Mouse (Mus musculus): ENCODE results near the gene Elfn1. TPM values are rescaled to one million over a fixed set of nuclear protein-coding genes. Genes with fewer than 3 reads are reported as not detected.

The Elfn1 gene
- 0.16 and 0.17 TPM in 2 replicates for polyA plus RNA-seq (2015; fragmentation: Nextera tagmentation; extraction: Ambion mirVana)

DNA sequence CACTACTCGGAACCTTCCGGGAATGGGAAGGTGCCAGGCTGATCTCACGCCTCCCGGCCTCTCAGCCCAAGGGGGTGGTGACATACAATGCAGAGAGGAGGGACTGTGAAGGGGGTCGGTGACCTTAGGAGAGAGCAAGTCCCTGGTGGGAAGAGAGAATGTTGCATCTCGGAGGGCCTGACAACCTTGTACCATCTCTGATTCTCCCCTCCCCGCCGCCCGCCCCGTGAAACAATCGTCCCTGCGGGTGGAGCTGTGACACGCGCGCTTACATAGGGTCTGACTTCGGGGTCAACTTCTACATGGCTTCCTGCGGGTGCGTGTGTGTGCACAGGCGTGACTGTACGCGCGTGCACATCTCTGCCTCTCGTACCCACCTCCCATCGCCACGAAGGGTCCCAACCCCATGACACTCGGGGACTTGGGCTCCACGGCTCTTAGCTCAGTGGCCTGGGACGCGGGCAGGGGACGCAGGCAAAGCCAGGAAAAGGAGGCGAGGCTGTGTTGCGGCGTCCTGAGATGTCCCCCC, at the start of gene Elfn1:
Gene Elfn1, plus strand, starts transcription at position 230 of the 529 bp plus-strand sequence.
- Histone ChIP-seq H3K27me3 (replicated peaks; ENCODE audit: control insufficient read depth, insufficient read depth, low read length) (peaks cover 72% of the 10 kb centered on the region), H3K9me3 (ENCODE audit: control insufficient read depth, low read length) (no peaks in the 10 kb centered on the region), H3K4me2 (ENCODE audit: low read depth, low read length) (peak within 1 kb of the TSS; percentile 97), H3K36me3 (ENCODE audit: control insufficient read depth, insufficient read depth, low read length) (no peaks in the 10 kb centered on the region), H3K27ac (ENCODE audit: low read length) (no peak within 1 kb of the TSS), H3K9ac (ENCODE audit: low read depth, low read length) (peak within 1 kb of the TSS; percentile 65), H3K4me1 (ENCODE audit: control insufficient read depth, insufficient read depth, low read length) (peaks cover 39% of the 10 kb centered on the region), H3K4me3 (ENCODE audit: low read length) (peak within 1 kb of the TSS; percentile 64)
- peak; percentile 30; the same call in 1 of the 2 replicates for ATAC-seq
- WGBS, result under 1% methylated on average over 33 of the region's 33 CpGs

DNA sequence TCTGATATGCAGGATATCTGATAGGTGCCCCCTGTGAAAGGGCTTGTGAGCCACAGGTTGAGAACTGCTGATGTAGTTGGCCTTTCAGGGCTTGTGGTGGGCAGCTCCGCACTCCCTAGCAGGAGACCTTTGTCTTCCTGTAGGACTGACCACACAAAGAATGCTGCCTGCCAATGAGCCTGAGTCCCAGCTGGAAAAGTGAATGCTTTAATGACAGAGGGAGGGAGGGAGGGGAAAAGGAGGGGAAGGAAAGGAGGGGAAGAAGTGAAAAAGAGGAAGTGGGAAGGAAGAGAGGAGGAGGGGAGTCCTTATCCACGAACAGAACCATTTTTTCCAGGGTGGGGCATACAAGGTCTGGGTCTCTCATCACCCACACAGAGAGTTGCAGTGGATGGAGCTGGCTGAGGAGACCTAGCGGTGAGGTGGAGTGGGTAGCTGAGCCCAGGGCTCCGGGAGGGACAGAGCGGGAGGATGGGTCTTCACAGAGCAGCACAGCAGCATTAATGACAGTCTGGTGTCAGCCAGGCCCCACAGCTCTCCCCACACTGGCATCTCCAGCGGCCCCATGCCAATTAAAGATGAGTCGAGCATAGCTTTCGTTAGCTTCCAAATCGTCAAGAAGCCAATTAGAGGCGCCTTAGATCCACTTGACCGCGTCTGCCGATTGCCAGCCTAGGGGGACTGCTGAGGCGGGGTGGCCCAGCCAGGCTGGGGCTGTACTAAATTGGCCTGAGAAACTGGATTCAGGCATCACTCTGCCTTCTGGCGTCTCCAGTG, 47.2 kb upstream of the Elfn1 start:
- no peak for ATAC-seq
- Histone ChIP-seq H3K27ac (ENCODE audit: low read length) (no peak overlapping the region), H3K4me3 (ENCODE audit: low read length) (no peak overlapping the region), H3K9ac (ENCODE audit: low read depth, low read length) (no peak overlapping the region), H3K36me3 (ENCODE audit: control insufficient read depth, insufficient read depth, low read length) (no peaks in the 10 kb centered on the region), H3K27me3 (replicated peaks; ENCODE audit: control insufficient read depth, insufficient read depth, low read length) (no peaks in the 10 kb centered on the region), H3K4me2 (ENCODE audit: low read depth, low read length) (no peak overlapping the region), H3K4me1 (ENCODE audit: control insufficient read depth, insufficient read depth, low read length) (no peaks in the 10 kb centered on the region), H3K9me3 (ENCODE audit: control insufficient read depth, low read length) (no peaks in the 10 kb centered on the region)
- WGBS, result 47% methylated on average over 15 of the region's 15 CpGs

DNA sequence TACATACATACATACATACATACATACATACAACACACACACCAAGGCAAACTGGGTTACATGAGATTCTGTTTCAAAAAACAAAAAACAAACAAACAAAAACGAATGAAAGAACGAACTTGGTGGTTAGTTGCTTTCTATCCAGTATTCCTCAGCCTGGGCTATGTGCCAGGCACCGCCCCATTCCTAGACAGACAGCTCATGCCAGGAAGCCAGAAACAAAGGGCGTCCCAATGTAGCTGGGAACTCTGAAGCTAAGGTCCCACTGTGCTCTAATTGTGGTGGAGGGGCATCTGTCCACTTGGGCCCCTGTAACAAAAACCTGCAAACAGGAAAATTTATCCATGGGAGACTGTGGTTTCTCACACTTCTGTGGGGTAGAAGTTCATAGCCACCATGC, 45.0 kb upstream of the Elfn1 start:
- no peak overlapping the region for H3K4me2 ChIP-seq (ENCODE audit: low read depth, low read length)
- no peak overlapping the region for H3K27ac ChIP-seq (ENCODE audit: low read length)
- no peak overlapping the region for H3K4me3 ChIP-seq (ENCODE audit: low read length)
- no peak overlapping the region; the same call in 1 of the 2 replicates for H3K9ac ChIP-seq (ENCODE audit: low read depth, low read length)
- 47% methylated on average over 4 of the region's 4 CpGs for WGBS
- no peaks in the 10 kb centered on the region for H3K9me3 ChIP-seq (ENCODE audit: control insufficient read depth, low read length)
- H3K36me3 ChIP-seq (ENCODE audit: control insufficient read depth, insufficient read depth, low read length), result no peaks in the 10 kb centered on the region
- H3K27me3 ChIP-seq (replicated peaks; ENCODE audit: control insufficient read depth, insufficient read depth, low read length), result no peaks in the 10 kb centered on the region
- no peaks in the 10 kb centered on the region for H3K4me1 ChIP-seq (ENCODE audit: control insufficient read depth, insufficient read depth, low read length)
- no peak for ATAC-seq

DNA sequence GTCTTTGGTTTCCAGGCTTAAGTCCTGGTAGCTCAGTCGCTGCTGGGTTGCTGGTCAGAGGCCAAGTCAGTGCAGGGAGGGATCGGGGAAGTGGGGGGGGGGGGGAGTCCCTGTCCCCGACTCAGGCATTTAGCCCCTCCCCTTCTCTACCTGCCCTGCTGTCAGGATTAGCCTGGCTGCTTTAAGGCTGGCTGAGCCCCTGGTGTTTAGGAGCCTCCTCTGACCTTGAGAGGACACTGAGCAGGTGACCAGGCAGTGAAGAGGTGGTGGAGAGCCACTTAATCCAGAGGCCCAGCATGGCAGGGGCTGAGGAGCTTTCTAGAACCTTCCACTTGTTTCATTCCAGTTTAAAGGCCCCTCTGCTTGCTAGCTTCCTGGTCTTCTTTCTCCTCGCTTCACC, 36.9 kb upstream of the Elfn1 start:
- no peak overlapping the region for H3K4me2 ChIP-seq (ENCODE audit: low read depth, low read length)
- no peak overlapping the region for H3K27ac ChIP-seq (ENCODE audit: low read length)
- 19% methylated on average over 4 of the region's 4 CpGs for WGBS
- H3K36me3 ChIP-seq (ENCODE audit: control insufficient read depth, insufficient read depth, low read length), result no peaks in the 10 kb centered on the region
- H3K9ac ChIP-seq (ENCODE audit: low read depth, low read length), result no peak overlapping the region
- H3K27me3 ChIP-seq (replicated peaks; ENCODE audit: control insufficient read depth, insufficient read depth, low read length), result no peaks in the 10 kb centered on the region
- H3K4me1 ChIP-seq (ENCODE audit: control insufficient read depth, insufficient read depth, low read length), result no peaks in the 10 kb centered on the region
- ATAC-seq, result no peak
- H3K9me3 ChIP-seq (ENCODE audit: control insufficient read depth, low read length), result no peaks in the 10 kb centered on the region
- H3K4me3 ChIP-seq (ENCODE audit: low read length), result no peak overlapping the region

DNA sequence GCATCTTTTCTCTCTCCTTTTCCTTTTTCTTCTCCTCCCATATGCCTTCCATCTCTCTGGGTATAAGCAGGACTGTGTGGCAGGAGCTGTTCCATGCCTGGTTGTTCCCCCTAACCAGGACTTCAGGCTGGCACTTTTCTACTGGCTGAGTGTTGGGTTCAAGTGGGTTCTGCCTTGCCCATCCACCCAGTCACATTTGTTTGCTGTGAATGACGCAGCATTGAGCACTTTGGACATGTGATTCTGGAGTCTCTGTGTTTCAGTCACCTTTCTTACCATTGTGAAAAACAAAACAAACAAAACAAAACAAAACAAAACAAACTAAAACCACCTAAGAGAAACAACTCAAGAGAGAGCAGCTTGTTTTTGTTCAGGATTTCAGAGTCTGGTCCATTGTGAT, 36.2 kb upstream of the Elfn1 start:
- H3K27ac ChIP-seq (ENCODE audit: low read length), result no peak overlapping the region
- no peaks in the 10 kb centered on the region for H3K27me3 ChIP-seq (replicated peaks; ENCODE audit: control insufficient read depth, insufficient read depth, low read length)
- H3K4me1 ChIP-seq (ENCODE audit: control insufficient read depth, insufficient read depth, low read length), result no peaks in the 10 kb centered on the region
- no peak overlapping the region for H3K4me3 ChIP-seq (ENCODE audit: low read length)
- WGBS, result 88% methylated on average over 1 of the region's 1 CpGs
- no peak for ATAC-seq
- no peak overlapping the region for H3K9ac ChIP-seq (ENCODE audit: low read depth, low read length)
- H3K4me2 ChIP-seq (ENCODE audit: low read depth, low read length), result no peak overlapping the region
- H3K9me3 ChIP-seq (ENCODE audit: control insufficient read depth, low read length), result no peaks in the 10 kb centered on the region
- H3K36me3 ChIP-seq (ENCODE audit: control insufficient read depth, insufficient read depth, low read length), result no peaks in the 10 kb centered on the region

DNA sequence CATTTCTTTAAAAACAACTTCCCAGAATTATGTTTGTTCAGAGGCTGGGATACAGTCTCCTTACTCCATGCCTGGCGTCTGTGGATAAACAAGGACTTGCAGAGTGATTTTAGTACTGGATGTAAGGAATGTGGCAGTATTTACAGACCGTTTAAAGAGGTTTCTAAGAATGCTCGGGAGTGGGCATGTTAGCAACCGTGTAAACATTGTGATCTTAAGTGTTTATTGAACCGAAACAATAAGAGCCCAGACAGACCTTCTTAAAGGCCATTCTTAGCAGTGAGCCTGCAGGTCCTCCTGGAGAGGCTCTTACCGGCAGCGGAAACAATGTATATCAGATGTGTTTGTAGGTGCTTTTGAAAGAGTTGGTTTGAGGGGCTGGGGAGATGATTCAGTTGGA, 30.2 kb upstream of the Elfn1 start:
- no peak for ATAC-seq
- H3K4me3 ChIP-seq (ENCODE audit: low read length), result no peak overlapping the region
- no peak overlapping the region for H3K27ac ChIP-seq (ENCODE audit: low read length)
- no peaks in the 10 kb centered on the region for H3K4me1 ChIP-seq (ENCODE audit: control insufficient read depth, insufficient read depth, low read length)
- no peaks in the 10 kb centered on the region for H3K9me3 ChIP-seq (ENCODE audit: control insufficient read depth, low read length)
- H3K4me2 ChIP-seq (ENCODE audit: low read depth, low read length), result no peak overlapping the region
- WGBS, result 31% methylated on average over 7 of the region's 7 CpGs
- 0 out of 2 replicates have a peak overlapping the region, but pooled peaks have one; percentile 29 for H3K9ac ChIP-seq (ENCODE audit: low read depth, low read length)
- no peaks in the 10 kb centered on the region for H3K36me3 ChIP-seq (ENCODE audit: control insufficient read depth, insufficient read depth, low read length)
- no peaks in the 10 kb centered on the region for H3K27me3 ChIP-seq (replicated peaks; ENCODE audit: control insufficient read depth, insufficient read depth, low read length)

DNA sequence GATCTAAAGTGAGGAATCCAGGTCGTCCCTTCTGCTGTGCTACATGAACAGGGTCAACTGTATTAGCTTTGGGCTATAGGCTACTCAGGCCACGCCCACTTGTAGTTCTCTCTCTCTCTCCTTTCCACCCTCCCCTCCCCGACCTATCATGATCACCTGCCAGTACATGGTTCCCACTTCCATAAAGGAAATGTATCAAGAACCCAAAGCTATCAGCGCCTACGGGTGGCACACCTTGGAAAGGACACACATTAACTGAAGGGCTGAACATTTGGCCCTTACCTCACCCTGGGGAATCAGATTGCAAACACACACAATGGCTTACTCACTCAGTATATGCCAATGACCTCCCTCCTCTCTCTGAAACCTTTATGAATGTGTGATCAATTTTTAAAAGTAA, 28.0 kb upstream of the Elfn1 start:
- no peaks in the 10 kb centered on the region for H3K36me3 ChIP-seq (ENCODE audit: control insufficient read depth, insufficient read depth, low read length)
- no peaks in the 10 kb centered on the region for H3K9me3 ChIP-seq (ENCODE audit: control insufficient read depth, low read length)
- H3K4me3 ChIP-seq (ENCODE audit: low read length), result no peak overlapping the region
- ATAC-seq, result no peak
- H3K4me1 ChIP-seq (ENCODE audit: control insufficient read depth, insufficient read depth, low read length), result no peaks in the 10 kb centered on the region
- WGBS, result 74% methylated on average over 5 of the region's 5 CpGs
- H3K9ac ChIP-seq (ENCODE audit: low read depth, low read length), result no peak overlapping the region
- no peak overlapping the region for H3K4me2 ChIP-seq (ENCODE audit: low read depth, low read length)
- H3K27me3 ChIP-seq (replicated peaks; ENCODE audit: control insufficient read depth, insufficient read depth, low read length), result no peaks in the 10 kb centered on the region
- no peak overlapping the region for H3K27ac ChIP-seq (ENCODE audit: low read length)

DNA sequence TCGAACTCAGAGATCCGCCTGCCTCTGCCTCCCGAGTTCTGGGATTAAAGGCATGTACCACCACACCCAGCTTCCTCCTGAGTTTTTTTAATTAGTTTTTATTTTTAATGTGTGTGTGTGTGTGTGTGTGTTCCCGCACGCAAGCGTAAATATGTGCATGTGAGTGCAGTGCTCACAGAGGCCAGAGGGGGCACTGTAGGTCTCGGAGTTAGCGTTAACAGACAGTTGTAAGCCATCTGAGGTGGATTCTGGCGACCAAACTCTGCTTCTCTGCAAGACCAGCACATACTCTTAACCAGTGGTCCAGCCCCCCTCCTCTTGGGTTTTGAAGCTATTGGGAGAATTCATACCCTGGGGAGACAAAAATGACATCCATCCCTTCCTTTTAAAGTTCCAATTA, 26.6 kb upstream of the Elfn1 start:
- Histone ChIP-seq H3K9me3 (ENCODE audit: control insufficient read depth, low read length) (no peaks in the 10 kb centered on the region), H3K4me1 (ENCODE audit: control insufficient read depth, insufficient read depth, low read length) (no peaks in the 10 kb centered on the region), H3K27me3 (replicated peaks; ENCODE audit: control insufficient read depth, insufficient read depth, low read length) (no peaks in the 10 kb centered on the region), H3K36me3 (ENCODE audit: control insufficient read depth, insufficient read depth, low read length) (no peaks in the 10 kb centered on the region), H3K9ac (ENCODE audit: low read depth, low read length) (no peak overlapping the region), H3K4me2 (ENCODE audit: low read depth, low read length) (no peak overlapping the region), H3K27ac (ENCODE audit: low read length) (no peak overlapping the region), H3K4me3 (ENCODE audit: low read length) (no peak overlapping the region)
- 90% methylated on average over 9 of the region's 9 CpGs for WGBS
- no peak for ATAC-seq

DNA sequence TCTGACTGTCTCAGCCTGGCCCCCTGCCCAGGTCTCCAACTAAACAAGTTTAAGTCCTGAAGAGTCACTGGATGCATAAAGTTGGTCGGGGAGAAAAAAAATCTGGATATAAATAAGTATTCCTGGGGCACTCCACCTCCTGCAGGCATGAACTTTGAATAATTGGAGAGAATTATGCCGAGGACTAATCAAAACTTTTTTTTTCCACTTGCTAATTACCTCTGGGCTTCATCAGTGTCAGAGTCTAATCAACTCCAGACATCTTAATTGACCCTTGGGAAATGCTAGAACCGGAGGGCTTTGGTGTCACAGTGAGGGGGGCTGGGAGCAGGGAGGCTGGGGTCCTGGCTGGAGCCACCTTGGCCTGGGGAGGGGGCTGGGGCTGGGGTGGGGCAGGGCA, 19.1 kb upstream of the Elfn1 start:
- Histone ChIP-seq H3K4me2 (ENCODE audit: low read depth, low read length) (no peak overlapping the region), H3K9me3 (ENCODE audit: control insufficient read depth, low read length) (no peaks in the 10 kb centered on the region), H3K36me3 (ENCODE audit: control insufficient read depth, insufficient read depth, low read length) (no peaks in the 10 kb centered on the region), H3K27ac (ENCODE audit: low read length) (no peak overlapping the region), H3K27me3 (replicated peaks; ENCODE audit: control insufficient read depth, insufficient read depth, low read length) (no peaks in the 10 kb centered on the region), H3K4me3 (ENCODE audit: low read length) (no peak overlapping the region), H3K9ac (ENCODE audit: low read depth, low read length) (no peak overlapping the region), H3K4me1 (ENCODE audit: control insufficient read depth, insufficient read depth, low read length) (no peaks in the 10 kb centered on the region)
- ATAC-seq, result no peak
- WGBS, result 14% methylated on average over 3 of the region's 3 CpGs
